Mouse (Mus musculus): Measurements from ENCODE around the gene Olfr50. TPM values are rescaled to one million over a fixed set of nuclear protein-coding genes. Genes with fewer than 3 reads are reported as not detected.

The Olfr50 gene
- not detected for polyA plus RNA-seq (2012; fragmentation: generic; extraction: Trizol)

DNA sequence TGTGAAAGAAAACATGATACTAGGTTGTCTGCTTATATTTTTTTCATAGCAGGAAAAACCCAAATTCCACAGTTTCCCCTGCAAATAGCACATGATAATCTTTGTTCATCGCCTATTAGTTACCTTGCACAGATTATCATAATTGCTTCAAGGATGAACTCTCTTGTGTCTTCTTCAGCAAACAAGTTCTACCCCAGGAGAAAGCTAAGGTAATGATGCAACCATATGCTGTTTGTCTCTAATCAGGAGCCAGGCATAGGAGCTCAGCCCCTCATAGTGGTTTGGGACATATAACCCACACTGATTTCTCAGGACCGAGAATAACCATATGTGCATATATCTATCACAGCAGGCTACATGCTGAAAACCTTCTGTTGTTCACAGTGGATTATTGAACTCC lies at the start of gene Olfr50:
Olfr50 (plus strand) TSS at position 301 of the 400 bp plus-strand sequence.

DNA sequence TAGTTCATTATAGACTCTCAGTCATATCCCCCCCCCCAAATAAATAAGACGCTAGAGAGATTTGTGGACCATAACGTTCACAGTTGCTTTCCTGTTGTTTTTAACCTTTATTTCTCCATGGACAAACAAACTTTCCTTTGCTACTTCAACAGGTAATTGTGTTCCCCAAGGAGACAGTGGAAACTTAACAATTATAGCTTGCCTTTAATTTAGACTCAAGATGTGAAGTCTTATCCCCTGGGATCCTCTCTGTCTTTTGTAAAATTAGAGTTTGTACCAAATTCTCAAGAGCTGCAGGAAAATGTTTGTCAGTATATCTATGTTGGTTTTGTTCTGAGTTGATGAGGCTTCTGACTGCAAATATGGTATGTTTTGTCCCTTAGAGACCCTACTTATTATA lies 6.4 kb upstream of the Olfr50 start, which contains the start of gene Olfr348:
Olfr348 (plus strand) TSS at position 301 of the 400 bp plus-strand sequence.

DNA sequence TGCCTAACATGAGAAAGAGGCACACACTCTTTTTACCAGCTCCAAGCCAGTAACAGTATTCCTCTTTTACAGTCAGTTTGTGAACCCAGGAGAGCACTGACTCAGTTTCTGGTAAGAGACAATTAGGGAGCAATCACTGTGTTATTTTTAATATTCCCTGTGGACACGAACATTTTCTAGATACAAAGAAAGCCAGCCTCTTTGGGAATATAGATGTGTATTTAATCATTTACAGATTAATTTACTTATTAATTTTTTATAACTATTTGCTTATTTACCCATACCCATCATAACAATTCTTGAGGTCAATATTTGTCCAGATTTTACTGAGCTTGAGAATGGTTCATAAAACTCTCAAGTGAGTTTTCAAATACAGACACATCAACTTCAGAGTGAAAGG lies 26.6 kb downstream of the Olfr50 start, which contains the start of gene Olfr3:
Olfr3 (minus strand) TSS at position 101 of the 400 bp plus-strand sequence.

DNA sequence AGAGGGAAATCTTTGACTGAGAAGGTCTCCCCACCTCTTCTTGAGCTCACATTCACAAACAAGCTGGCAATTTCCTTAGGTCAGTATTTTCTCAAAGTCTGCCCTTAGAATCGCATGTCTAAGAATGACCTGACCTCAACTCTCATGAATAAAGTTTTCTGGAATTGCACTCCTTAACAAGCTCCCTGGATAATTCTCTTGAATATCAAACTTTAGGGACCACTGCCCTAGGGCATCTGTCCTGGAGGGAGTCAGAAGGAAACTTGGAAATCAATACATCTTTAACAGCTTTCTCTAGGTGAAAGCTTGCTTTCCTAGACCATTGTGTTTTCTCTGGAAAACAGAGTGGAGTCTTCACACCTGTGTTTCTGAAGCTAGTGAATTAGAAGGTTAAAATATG lies 55.7 kb downstream of the Olfr50 start, which contains the start of gene Olfr350:
Olfr350 (plus strand) TSS at position 301 of the 400 bp plus-strand sequence.

Other genes with a start within 250 kb of the Olfr50 start
- not detected for gene Olfr344, start 223.9 kb upstream of the Olfr50 start, polyA plus RNA-seq (2012; fragmentation: generic; extraction: Trizol)
- gene Olfr345, start 150.5 kb upstream of the Olfr50 start, polyA plus RNA-seq (2012; fragmentation: generic; extraction: Trizol), result not detected
- not detected for gene Olfr346, start 104.8 kb upstream of the Olfr50 start, polyA plus RNA-seq (2012; fragmentation: generic; extraction: Trizol)
- not detected for gene Olfr347, start 58.6 kb upstream of the Olfr50 start, polyA plus RNA-seq (2012; fragmentation: generic; extraction: Trizol)
- gene Olfr348, start 6.3 kb upstream of the Olfr50 start, polyA plus RNA-seq (2012; fragmentation: generic; extraction: Trizol), result not detected
- gene Olfr3, start 26.5 kb downstream of the Olfr50 start, polyA plus RNA-seq (2012; fragmentation: generic; extraction: Trizol), result not detected
- not detected for gene Olfr350, start 55.8 kb downstream of the Olfr50 start, polyA plus RNA-seq (2012; fragmentation: generic; extraction: Trizol)
- not detected for gene Olfr351, start 72.1 kb downstream of the Olfr50 start, polyA plus RNA-seq (2012; fragmentation: generic; extraction: Trizol)
- gene Olfr352, start 77.9 kb downstream of the Olfr50 start, polyA plus RNA-seq (2012; fragmentation: generic; extraction: Trizol), result not detected
- not detected for gene Olfr353, start 102.4 kb downstream of the Olfr50 start, polyA plus RNA-seq (2012; fragmentation: generic; extraction: Trizol)
- not detected for gene Olfr354, start 115.1 kb downstream of the Olfr50 start, polyA plus RNA-seq (2012; fragmentation: generic; extraction: Trizol)
- gene Olfr355, start 138.4 kb downstream of the Olfr50 start, polyA plus RNA-seq (2012; fragmentation: generic; extraction: Trizol), result not detected
- not detected for gene Olfr356, start 146.6 kb downstream of the Olfr50 start, polyA plus RNA-seq (2012; fragmentation: generic; extraction: Trizol)
- gene Olfr357, start 203.3 kb downstream of the Olfr50 start, polyA plus RNA-seq (2012; fragmentation: generic; extraction: Trizol), result not detected
- gene Olfr358, start 218.8 kb downstream of the Olfr50 start, polyA plus RNA-seq (2012; fragmentation: generic; extraction: Trizol), result not detected